Mouse (Mus musculus): ENCODE data around the gene Sh2d1b1. TPM values are rescaled to one million over a fixed set of nuclear protein-coding genes. Genes with fewer than 3 reads are reported as not detected.

Gene Sh2d1b1
- polyA plus RNA-seq, 1 experiment from 2014 or later: not detected

DNA sequence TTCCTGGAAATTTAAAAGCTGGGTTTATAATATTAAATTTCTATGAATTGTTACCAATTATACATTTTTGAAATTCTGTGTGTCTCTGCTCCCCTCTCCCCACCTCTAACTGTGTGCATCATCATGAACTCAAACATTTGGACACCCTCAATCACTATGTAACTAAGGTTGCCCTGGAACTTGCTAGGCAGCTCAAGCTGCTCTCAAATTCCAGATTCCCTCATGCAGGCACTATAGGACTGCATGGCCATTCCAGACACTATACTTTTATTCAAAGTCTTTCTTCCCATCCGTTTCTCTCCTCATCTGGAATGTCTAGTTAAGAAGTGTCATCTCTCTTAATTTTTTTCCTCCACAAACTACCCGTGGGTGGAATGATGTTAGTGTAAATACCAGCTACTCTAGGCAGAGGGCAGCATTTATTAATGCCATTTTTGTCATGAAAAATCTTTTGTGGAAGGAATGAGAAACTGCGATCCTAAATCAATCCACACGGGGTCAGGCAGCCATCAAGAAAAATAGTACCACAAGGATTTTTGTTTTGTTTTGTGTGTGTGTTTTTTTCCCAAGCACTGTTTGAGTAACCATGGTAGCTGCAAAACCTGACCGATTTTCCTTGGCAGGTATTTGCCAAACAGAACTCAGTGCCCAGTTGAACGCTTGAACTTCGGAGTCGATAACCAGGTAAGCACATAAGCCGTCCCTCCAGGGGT is 15.3 kb downstream of the Sh2d1b1 start:
- H3K9ac ChIP-seq (ENCODE audit: low read depth, low read length): no peak overlapping the region
- no peaks in the 10 kb centered on the region; the same call in 1 of the 2 replicates for H3K9me3 ChIP-seq (replicated peaks; ENCODE audit: control insufficient read depth, low read length, poor library complexity, severe bottlenecking)
- no peak overlapping the region for H3K27ac ChIP-seq (ENCODE audit: low read length)
- no peaks in the 10 kb centered on the region for H3K27me3 ChIP-seq (ENCODE audit: control insufficient read depth, insufficient read depth, low read depth, low read length)
- H3K4me3 ChIP-seq (ENCODE audit: low read depth, low read length): no peak overlapping the region
- H3K4me2 ChIP-seq (ENCODE audit: low read length): peak overlapping the region; percentile 27
- no peaks in the 10 kb centered on the region for H3K36me3 ChIP-seq (ENCODE audit: control insufficient read depth, insufficient read depth, low read length)
- peak; percentile 83 for ATAC-seq
- H3K4me1 ChIP-seq (ENCODE audit: control insufficient read depth, insufficient read depth, low read length): no peaks in the 10 kb centered on the region
- 27% methylated on average over 9 of the region's 9 CpGs for WGBS

GRCm38 (mm10) chr1:170293257-170293656 is 16.1 kb downstream of the Sh2d1b1 start:
- Histone ChIP-seq H3K4me2 (ENCODE audit: low read length) (no peak overlapping the region), H3K9ac (ENCODE audit: low read depth, low read length) (no peak overlapping the region), H3K9me3 (replicated peaks; ENCODE audit: control insufficient read depth, low read length, poor library complexity, severe bottlenecking) (no peaks in the 10 kb centered on the region; the same call in 1 of the 2 replicates), H3K36me3 (ENCODE audit: control insufficient read depth, insufficient read depth, low read length) (no peaks in the 10 kb centered on the region), H3K27me3 (ENCODE audit: control insufficient read depth, insufficient read depth, low read depth, low read length) (no peaks in the 10 kb centered on the region), H3K27ac (ENCODE audit: low read length) (no peak overlapping the region), H3K4me3 (ENCODE audit: low read depth, low read length) (no peak overlapping the region), H3K4me1 (ENCODE audit: control insufficient read depth, insufficient read depth, low read length) (no peaks in the 10 kb centered on the region)
- peak; percentile 78 for ATAC-seq
- WGBS: 60% methylated on average over 5 of the region's 5 CpGs

- Histone ChIP-seq H3K4me2 (ENCODE audit: low read length) (no peak overlapping the region), H3K4me1 (ENCODE audit: control insufficient read depth, insufficient read depth, low read length) (no peaks in the 10 kb centered on the region), H3K9ac (ENCODE audit: low read depth, low read length) (no peak overlapping the region), H3K9me3 (replicated peaks; ENCODE audit: control insufficient read depth, low read length, poor library complexity, severe bottlenecking) (no peaks in the 10 kb centered on the region; the same call in 1 of the 2 replicates), H3K27ac (ENCODE audit: low read length) (no peak overlapping the region), H3K36me3 (ENCODE audit: control insufficient read depth, insufficient read depth, low read length) (no peaks in the 10 kb centered on the region), H3K4me3 (ENCODE audit: low read depth, low read length) (no peak overlapping the region), H3K27me3 (ENCODE audit: control insufficient read depth, insufficient read depth, low read depth, low read length) (no peaks in the 10 kb centered on the region)
- WGBS: 58% methylated on average over 15 of the region's 15 CpGs
- no peak for ATAC-seq
These were observed 17.9 kb downstream of the Sh2d1b1 start for GRCm38 (mm10) chr1:170294786-170295570.

DNA sequence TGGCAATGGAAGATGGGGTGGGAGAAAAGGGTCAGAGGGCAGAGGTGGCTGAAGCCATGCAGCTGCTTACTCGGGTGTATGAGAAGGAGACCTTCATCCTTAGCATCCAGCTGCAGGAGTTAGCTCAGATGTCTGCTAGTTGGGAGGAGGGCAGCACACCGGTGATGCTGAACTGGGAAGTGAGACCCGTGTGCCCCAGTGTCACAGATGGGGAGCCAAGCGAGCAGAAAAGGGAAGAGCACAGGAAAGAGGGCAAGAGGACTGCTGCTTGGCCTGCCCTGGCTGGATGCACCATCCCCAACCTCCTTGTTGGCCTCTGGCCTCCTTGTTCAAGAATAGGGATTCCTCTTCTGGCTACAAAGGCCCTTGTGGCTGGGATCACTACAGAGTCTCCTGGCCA is 22.4 kb downstream of the Sh2d1b1 start:
- Histone ChIP-seq H3K4me2 (ENCODE audit: low read length) (no peak overlapping the region), H3K9me3 (replicated peaks; ENCODE audit: control insufficient read depth, low read length, poor library complexity, severe bottlenecking) (no peaks in the 10 kb centered on the region), H3K9ac (ENCODE audit: low read depth, low read length) (no peak overlapping the region), H3K27me3 (ENCODE audit: control insufficient read depth, insufficient read depth, low read depth, low read length) (no peaks in the 10 kb centered on the region), H3K27ac (ENCODE audit: low read length) (no peak overlapping the region), H3K36me3 (ENCODE audit: control insufficient read depth, insufficient read depth, low read length) (no peaks in the 10 kb centered on the region), H3K4me1 (ENCODE audit: control insufficient read depth, insufficient read depth, low read length) (no peaks in the 10 kb centered on the region), H3K4me3 (ENCODE audit: low read depth, low read length) (no peak overlapping the region)
- ATAC-seq: no peak
- WGBS: 78% methylated on average over 4 of the region's 4 CpGs

- WGBS: 94% methylated on average over 9 of the region's 9 CpGs
- H3K4me2 ChIP-seq (ENCODE audit: low read length): no peak overlapping the region
These were observed 24.6 kb downstream of the Sh2d1b1 start for GRCm38 (mm10) chr1:170301686-170302085.

GRCm38 (mm10) chr1:170302456-170302855 is 25.3 kb downstream of the Sh2d1b1 start:
- Histone ChIP-seq H3K9me3 (replicated peaks; ENCODE audit: control insufficient read depth, low read length, poor library complexity, severe bottlenecking) (no peaks in the 10 kb centered on the region), H3K4me1 (ENCODE audit: control insufficient read depth, insufficient read depth, low read length) (no peaks in the 10 kb centered on the region), H3K36me3 (ENCODE audit: control insufficient read depth, insufficient read depth, low read length) (no peaks in the 10 kb centered on the region), H3K9ac (ENCODE audit: low read depth, low read length) (no peak overlapping the region), H3K4me2 (ENCODE audit: low read length) (no peak overlapping the region), H3K4me3 (ENCODE audit: low read depth, low read length) (no peak overlapping the region), H3K27ac (ENCODE audit: low read length) (no peak overlapping the region), H3K27me3 (ENCODE audit: control insufficient read depth, insufficient read depth, low read depth, low read length) (no peaks in the 10 kb centered on the region)
- ATAC-seq: no peak
- 76% methylated on average over 6 of the region's 6 CpGs for WGBS

More at GRCm38 (mm10) chr1:170301686-170302085, 24.6 kb downstream of the Sh2d1b1 start:
- Histone ChIP-seq H3K9me3 (replicated peaks; ENCODE audit: control insufficient read depth, low read length, poor library complexity, severe bottlenecking) (no peaks in the 10 kb centered on the region), H3K4me1 (ENCODE audit: control insufficient read depth, insufficient read depth, low read length) (no peaks in the 10 kb centered on the region), H3K27me3 (ENCODE audit: control insufficient read depth, insufficient read depth, low read depth, low read length) (no peaks in the 10 kb centered on the region), H3K4me3 (ENCODE audit: low read depth, low read length) (no peak overlapping the region), H3K27ac (ENCODE audit: low read length) (no peak overlapping the region), H3K36me3 (ENCODE audit: control insufficient read depth, insufficient read depth, low read length) (no peaks in the 10 kb centered on the region), H3K9ac (ENCODE audit: low read depth, low read length) (no peak overlapping the region)
- ATAC-seq: no peak

GRCm38 (mm10) chr1:170303103-170303502 is 26.0 kb downstream of the Sh2d1b1 start:
- H3K27ac ChIP-seq (ENCODE audit: low read length): no peak overlapping the region
- no peaks in the 10 kb centered on the region for H3K36me3 ChIP-seq (ENCODE audit: control insufficient read depth, insufficient read depth, low read length)
- no peak overlapping the region for H3K4me2 ChIP-seq (ENCODE audit: low read length)
- ATAC-seq: no peak
- H3K4me3 ChIP-seq (ENCODE audit: low read depth, low read length): no peak overlapping the region
- WGBS: 46% methylated on average over 6 of the region's 6 CpGs
- H3K4me1 ChIP-seq (ENCODE audit: control insufficient read depth, insufficient read depth, low read length): no peaks in the 10 kb centered on the region
- H3K27me3 ChIP-seq (ENCODE audit: control insufficient read depth, insufficient read depth, low read depth, low read length): no peaks in the 10 kb centered on the region
- no peak overlapping the region for H3K9ac ChIP-seq (ENCODE audit: low read depth, low read length)
- no peaks in the 10 kb centered on the region for H3K9me3 ChIP-seq (replicated peaks; ENCODE audit: control insufficient read depth, low read length, poor library complexity, severe bottlenecking)

DNA sequence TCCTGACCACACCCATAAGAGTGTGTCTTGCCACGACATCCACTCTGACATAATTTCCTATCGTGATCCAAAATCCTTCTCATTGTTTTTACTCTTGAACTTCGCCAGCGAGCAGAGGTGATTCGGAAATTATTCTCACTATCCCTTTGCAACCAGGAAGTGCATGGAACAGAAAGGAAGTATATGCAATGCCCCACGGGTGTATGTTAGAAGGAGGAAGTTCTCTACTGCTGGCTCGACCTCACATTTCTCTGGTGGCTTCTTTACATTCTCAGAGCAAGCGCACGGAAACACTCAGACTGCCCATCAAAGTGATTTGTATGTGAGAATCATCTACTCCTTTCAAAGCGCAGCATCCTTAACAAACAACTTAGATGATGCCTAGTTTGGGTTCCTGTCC is 27.9 kb downstream of the Sh2d1b1 start:
- Histone ChIP-seq H3K9ac (ENCODE audit: low read depth, low read length) (no peak overlapping the region), H3K27ac (ENCODE audit: low read length) (no peak overlapping the region), H3K27me3 (ENCODE audit: control insufficient read depth, insufficient read depth, low read depth, low read length) (no peaks in the 10 kb centered on the region), H3K9me3 (replicated peaks; ENCODE audit: control insufficient read depth, low read length, poor library complexity, severe bottlenecking) (no peaks in the 10 kb centered on the region), H3K36me3 (ENCODE audit: control insufficient read depth, insufficient read depth, low read length) (no peaks in the 10 kb centered on the region), H3K4me2 (ENCODE audit: low read length) (no peak overlapping the region), H3K4me3 (ENCODE audit: low read depth, low read length) (no peak overlapping the region), H3K4me1 (ENCODE audit: control insufficient read depth, insufficient read depth, low read length) (no peaks in the 10 kb centered on the region)
- 94% methylated on average over 10 of the region's 10 CpGs for WGBS
- ATAC-seq: no peak

GRCm38 (mm10) chr1:170306232-170306631 is 29.1 kb downstream of the Sh2d1b1 start, which contains the start of gene Gm7694:
TSS of gene Gm7694 (minus strand) at chr1:170306332.
- Histone ChIP-seq H3K4me3 (ENCODE audit: low read depth, low read length) (no peak within 1 kb of the TSS), H3K9me3 (replicated peaks; ENCODE audit: control insufficient read depth, low read length, poor library complexity, severe bottlenecking) (no peaks in the 10 kb centered on the region), H3K4me2 (ENCODE audit: low read length) (no peak within 1 kb of the TSS), H3K9ac (ENCODE audit: low read depth, low read length) (no peak within 1 kb of the TSS), H3K36me3 (ENCODE audit: control insufficient read depth, insufficient read depth, low read length) (no peaks in the 10 kb centered on the region), H3K27ac (ENCODE audit: low read length) (no peak within 1 kb of the TSS), H3K4me1 (ENCODE audit: control insufficient read depth, insufficient read depth, low read length) (no peaks in the 10 kb centered on the region), H3K27me3 (ENCODE audit: control insufficient read depth, insufficient read depth, low read depth, low read length) (no peaks in the 10 kb centered on the region)
- no peak for ATAC-seq
- WGBS: 95% methylated on average over 4 of the region's 4 CpGs
